Mouse (Mus musculus): Measurements from ENCODE around the gene Pgbd1.

- TF ChIP-seq FLI1 (IDR thresholded peaks at IDR 0.05; ENCODE audit: low read length) (no peak; the same call in 1 of the 2 replicates), GATA1 (IDR thresholded peaks at IDR 0.05; ENCODE audit: borderline replicate concordance, low read length) (no peak)
These were observed 38.5 kb downstream of the Pgbd1 start, which contains the start of gene Zkscan3 for GRCm38 (mm10) chr13:21402287-21402846.
